Mouse (Mus musculus) intestine, postnatal 0 days (tissue): ENCODE measurements around the gene Josd2. TPM values are rescaled to one million over a fixed set of nuclear protein-coding genes. Genes with fewer than 3 reads are reported as not detected.

Experiments
- ATAC-seq: fragments of 200-750 bp; cut with Nextera tagmentation; 2 replicates; pipeline ENCODE4 v1.8.0; 2017; ENCODE audit warnings: mild to moderate bottlenecking, moderate TSS enrichment, moderate library complexity
- H3K27ac ChIP-seq: fragments of 300-500 bp; sonication (generic); 2 replicates; pipeline ENCODE4 v1.5.1; 2014; ENCODE audit warnings: mild to moderate bottlenecking, low read depth, low read length, moderate library complexity
- H3K27me3 ChIP-seq: fragments of 300-500 bp; sonication (generic); replicated peaks from 2 replicates; pipeline ENCODE4 v1.6.1; 2014; ENCODE audit warnings: low read length, mixed read lengths; ENCODE audit not compliant: control insufficient read depth, insufficient read depth
- H3K36me3 ChIP-seq: fragments of 300-500 bp; sonication (generic); 2 replicates; pipeline ENCODE4 v1.6.1; 2014; ENCODE audit warnings: mild to moderate bottlenecking, moderate library complexity; ENCODE audit not compliant: control insufficient read depth, insufficient read depth
- H3K4me1 ChIP-seq: fragments of 300-500 bp; sonication (generic); replicated peaks from 2 replicates; pipeline ENCODE4 v1.6.1; 2014; ENCODE audit warnings: antibody characterized with exemption, low read length, mixed read lengths; ENCODE audit not compliant: control insufficient read depth, insufficient read depth
- H3K4me2 ChIP-seq: fragments of 300-500 bp; sonication (generic); replicated peaks from 2 replicates; pipeline ENCODE4 v1.6.1; 2014; ENCODE audit warnings: low read depth, mild to moderate bottlenecking, moderate library complexity
- H3K4me3 ChIP-seq: fragments of 300-500 bp; sonication (generic); 2 replicates; pipeline ENCODE4 v1.5.1; 2014; ENCODE audit warnings: low read depth, low read length
- H3K9ac ChIP-seq: fragments of 300-500 bp; sonication (generic); 2 replicates; pipeline ENCODE4 v1.6.1; 2014; ENCODE audit warnings: mild to moderate bottlenecking, low read depth, low read length
- H3K9me3 ChIP-seq: fragments of 300-500 bp; sonication (generic); 2 replicates; pipeline ENCODE4 v1.6.1; 2016; ENCODE audit warnings: mixed run types; ENCODE audit not compliant: control insufficient read depth
- CTCF ChIP-seq: sonication (generic); IDR thresholded peaks from 2 replicates; pipeline ENCODE4 v1.5.1; 2016; ENCODE audit warnings: low read depth, mild to moderate bottlenecking, control low read depth, antibody characterized with exemption, moderate library complexity
- WGBS: fragments of 180-500 bp; shearing (Covaris S2); extraction: QIAGEN DNeasy Blood & Tissue Kit; methylation state at CpG from one replicate; pipeline ENCODE4 v1.1.7; 2014; 5-methylcytosine and 5-hydroxymethylcytosine counted together
- polyA plus RNA-seq: library from polyadenylated mRNA; unstranded; fragments of >200 nt; fragmentation: Nextera tagmentation; extraction: Ambion mirVana; gene quantifications from 2 replicates; pipeline ENCODE4 v1.2.1, GENCODE M21; 2015

Gene Josd2
- polyA plus RNA-seq, 1 experiment from 2014 or later = 28.6 TPM

- no peak for ATAC-seq
- H3K27ac ChIP-seq = no peak overlapping the region
Observed at GRCm38 (mm10) chr7:44475046-44475614, 7.3 kb downstream of the Josd2 start.

GRCm38 (mm10) chr7:44482836-44483435, 15.2 kb downstream of the Josd2 start:
- 0 out of 2 replicates have a peak, but pooled peaks cover 5% of the 10 kb centered on the region for H3K27me3 ChIP-seq
- no peaks in the 10 kb centered on the region for H3K4me1 ChIP-seq
- ATAC-seq = no peak
- H3K4me3 ChIP-seq = no peak overlapping the region
- H3K27ac ChIP-seq = no peak overlapping the region
- H3K9me3 ChIP-seq = no peaks in the 10 kb centered on the region
- H3K9ac ChIP-seq = no peak overlapping the region
- no peak overlapping the region for H3K4me2 ChIP-seq
- WGBS = 55% methylated on average over 3 of the region's 3 CpGs
- TF ChIP-seq CTCF = no peak
- no peaks in the 10 kb centered on the region for H3K36me3 ChIP-seq

More at GRCm38 (mm10) chr7:44475046-44475614, 7.3 kb downstream of the Josd2 start:
- whole genome bisulfite sequencing = 38% methylated on average over 5 of the region's 5 CpGs
- Histone ChIP-seq H3K4me1 (peaks cover 4% of the 10 kb centered on the region; the same call in 1 of the 2 replicates), H3K4me3 (no peak overlapping the region), H3K36me3 (no peaks in the 10 kb centered on the region; the same call in 1 of the 2 replicates), H3K4me2 (no peak overlapping the region), H3K9ac (no peak overlapping the region), H3K9me3 (no peaks in the 10 kb centered on the region), H3K27me3 (peaks cover 7% of the 10 kb centered on the region; the same call in 1 of the 2 replicates)
- TF ChIP-seq CTCF = no peak

- Histone ChIP-seq H3K9me3 (no peaks in the 10 kb centered on the region), H3K27ac (no peak overlapping the region), H3K27me3 (0 out of 2 replicates have a peak, but pooled peaks cover 5% of the 10 kb centered on the region), H3K4me2 (no peak overlapping the region), H3K9ac (no peak overlapping the region), H3K4me1 (no peaks in the 10 kb centered on the region), H3K4me3 (no peak overlapping the region), H3K36me3 (peaks cover 7% of the 10 kb centered on the region; the same call in 1 of the 2 replicates)
- WGBS = 93% methylated on average over 1 of the region's 1 CpGs
- TF ChIP-seq CTCF = no peak
- no peak for ATAC-seq
Observed at GRCm38 (mm10) chr7:44484109-44484508, 16.3 kb downstream of the Josd2 start.

DNA sequence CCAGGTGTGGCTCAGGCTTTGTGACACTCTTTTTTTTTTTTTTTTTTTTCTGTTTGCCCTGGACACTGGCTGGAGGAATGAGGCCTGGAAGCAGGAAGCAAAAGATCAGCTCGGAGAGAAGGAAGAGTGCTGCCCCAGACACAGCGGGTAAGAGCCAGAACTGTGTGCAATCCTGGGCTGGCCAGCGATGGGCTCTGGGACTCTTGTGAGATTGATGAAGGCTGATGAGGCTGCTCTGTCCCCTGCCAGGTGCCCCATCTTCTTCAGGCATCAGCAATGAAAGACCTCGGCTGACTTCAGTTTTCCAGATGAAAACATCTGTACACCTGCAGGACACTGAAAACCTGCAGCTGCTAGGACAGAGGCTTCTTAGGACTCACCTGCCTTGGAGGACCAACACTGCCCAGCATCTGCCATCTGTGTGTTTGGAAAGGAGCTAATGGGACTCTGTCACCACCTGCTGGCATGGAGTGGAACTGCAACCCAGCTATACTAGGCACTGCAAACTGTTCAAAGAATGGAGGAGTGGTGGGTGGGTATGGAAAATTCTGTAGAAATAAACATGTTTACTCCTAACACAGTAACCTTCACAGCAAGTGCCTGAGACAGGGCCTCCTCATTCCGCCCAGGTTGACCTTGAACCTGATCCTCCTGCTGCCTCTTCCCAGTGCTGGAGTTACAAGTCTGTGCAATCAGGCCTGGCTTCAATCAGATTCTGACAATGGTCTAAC, 17.2 kb downstream of the Josd2 start:
- peaks cover 14% of the 10 kb centered on the region; the same call in 1 of the 2 replicates for H3K36me3 ChIP-seq
- ATAC-seq = peak; percentile 53; the same call in 1 of the 2 replicates
- H3K4me2 ChIP-seq = no peak overlapping the region
- H3K27ac ChIP-seq = no peak overlapping the region
- H3K9ac ChIP-seq = no peak overlapping the region
- H3K4me1 ChIP-seq = no peaks in the 10 kb centered on the region
- H3K9me3 ChIP-seq = no peaks in the 10 kb centered on the region
- 0 out of 2 replicates have a peak, but pooled peaks cover 5% of the 10 kb centered on the region for H3K27me3 ChIP-seq
- TF ChIP-seq CTCF = peak; percentile 98
- no peak overlapping the region for H3K4me3 ChIP-seq
- 31% methylated on average over 5 of the region's 5 CpGs for WGBS

DNA sequence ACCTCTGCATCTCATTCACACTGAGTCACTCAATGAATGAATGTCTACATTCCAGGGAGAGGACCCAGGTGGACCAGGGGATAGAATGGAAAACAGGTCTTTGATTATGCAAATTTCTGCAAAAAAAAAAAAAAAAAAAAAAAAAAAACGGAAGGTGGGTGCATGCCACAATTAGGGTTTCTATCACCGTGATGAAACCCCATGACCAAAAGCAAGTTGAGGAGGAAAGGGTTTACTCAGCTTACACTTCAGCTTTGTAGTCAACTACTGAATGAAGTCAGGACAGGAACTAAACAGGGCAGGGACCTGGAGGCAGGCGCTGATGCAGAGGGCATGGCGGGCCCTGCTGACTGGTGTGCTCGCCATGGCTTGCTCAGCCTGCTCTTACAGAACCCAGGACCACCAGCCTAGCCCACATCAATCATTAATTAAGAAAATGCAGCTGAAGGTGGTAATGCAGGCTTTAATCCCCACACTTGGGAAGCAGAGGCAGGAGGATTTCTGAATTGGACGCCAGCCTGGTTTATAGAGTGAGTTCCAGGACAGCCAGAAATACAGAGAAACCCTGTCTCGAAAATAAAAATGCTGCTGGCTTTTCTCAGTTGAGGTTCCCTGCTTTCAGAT, 17.9 kb downstream of the Josd2 start:
- ATAC-seq = no peak
- TF ChIP-seq CTCF = no peak
- 0 out of 2 replicates have a peak, but pooled peaks cover 5% of the 10 kb centered on the region for H3K27me3 ChIP-seq
- H3K9ac ChIP-seq = no peak overlapping the region
- no peak overlapping the region for H3K27ac ChIP-seq
- H3K4me1 ChIP-seq = no peaks in the 10 kb centered on the region
- peaks cover 21% of the 10 kb centered on the region; the same call in 1 of the 2 replicates for H3K36me3 ChIP-seq
- 72% methylated on average over 7 of the region's 7 CpGs for WGBS
- no peaks in the 10 kb centered on the region for H3K9me3 ChIP-seq
- H3K4me2 ChIP-seq = no peak overlapping the region
- no peak overlapping the region for H3K4me3 ChIP-seq
